Mouse (Mus musculus) heart, adult 2 months (tissue): ENCODE results near the gene Slc24a1. TPM values are rescaled to one million over a fixed set of nuclear protein-coding genes. Genes with fewer than 3 reads are reported as not detected.

Experiments
- DNase-seq, 2 experiments: peaks; one replicate each; pipeline ENCODE4 v3.0.0; 2021
- H3K27ac ChIP-seq: fragments of 200-600 bp; 2 replicates; pipeline ENCODE4 v1.8.1; 2022
- H3K27me3 ChIP-seq: fragments of 200-500 bp; 2 replicates; pipeline ENCODE4 v1.6.1; 2012; ENCODE audit warnings: mild to moderate bottlenecking, low read length, inconsistent platforms, mixed read lengths; ENCODE audit not compliant: control insufficient read depth, insufficient read depth
- H3K36me3 ChIP-seq: fragments of 200-500 bp; 2 replicates; pipeline ENCODE4 v1.6.1; 2012; ENCODE audit warnings: low read length, inconsistent platforms; ENCODE audit not compliant: control insufficient read depth, insufficient read depth
- H3K4me1 ChIP-seq: fragments of 200-500 bp; 2 replicates; pipeline ENCODE4 v1.6.1; 2011; ENCODE audit warnings: low read length; ENCODE audit not compliant: control insufficient read depth, insufficient read depth
- H3K4me3 ChIP-seq: fragments of 200-600 bp; 2 replicates; pipeline ENCODE4 v1.8.1; 2022
- H3K79me2 ChIP-seq: fragments of 200-500 bp; replicated peaks from 2 replicates; pipeline ENCODE4 v1.6.1; 2012; ENCODE audit warnings: mild to moderate bottlenecking, inconsistent platforms, low read length, moderate library complexity, mixed read lengths; ENCODE audit not compliant: control insufficient read depth, insufficient read depth
- H3K9ac ChIP-seq: fragments of 200-500 bp; 2 replicates; pipeline ENCODE4 v1.6.1; 2012; ENCODE audit warnings: low read depth, mild to moderate bottlenecking, control low read depth, inconsistent platforms, low read length, mixed read lengths
- CTCF ChIP-seq: fragments of 200-600 bp; IDR thresholded peaks from 2 replicates; pipeline ENCODE4 v1.8.1; 2022; ENCODE audit warnings: antibody characterized with exemption, mild to moderate bottlenecking, moderate library complexity
- EP300 ChIP-seq: fragments of 200-500 bp; IDR thresholded peaks from 2 replicates; pipeline ENCODE4 v1.6.1; 2011; ENCODE audit warnings: low read depth, low read length, control low read depth; ENCODE audit not compliant: insufficient read depth
- POLR2A ChIP-seq: fragments of 200-500 bp; IDR thresholded peaks from 2 replicates; pipeline ENCODE4 v1.6.1; 2011; ENCODE audit warnings: mild to moderate bottlenecking, low read depth, low read length, control low read depth; ENCODE audit not compliant: insufficient read depth
- WGBS: fragments of 180-500 bp; shearing (Covaris S2); methylation state at CpG from one replicate; pipeline ENCODE4 v1.1.7; 2018; 5-methylcytosine and 5-hydroxymethylcytosine counted together
- intact Hi-C: fragments of 180-260 bp; cut with DNase I; formaldehyde crosslinking; loops from one replicate; pipeline ENCODE4 v1.15.1; 2025
- polyA plus RNA-seq: library from polyadenylated mRNA; depleted of rRNA; stranded (reverse); fragments of >200 nt; gene quantifications from 2 replicates; pipeline ENCODE4 v1.2.3, GENCODE M21; 2012
- total RNA-seq, 2 experiments: library from RNA; stranded (reverse); gene quantifications; 2 replicates each; pipeline ENCODE4 v1.2.3; 2021

The Slc24a1 gene
- total and polyA plus RNA-seq, 3 experiments: 0.02 to 0.10 (median 0.05) TPM

DNA sequence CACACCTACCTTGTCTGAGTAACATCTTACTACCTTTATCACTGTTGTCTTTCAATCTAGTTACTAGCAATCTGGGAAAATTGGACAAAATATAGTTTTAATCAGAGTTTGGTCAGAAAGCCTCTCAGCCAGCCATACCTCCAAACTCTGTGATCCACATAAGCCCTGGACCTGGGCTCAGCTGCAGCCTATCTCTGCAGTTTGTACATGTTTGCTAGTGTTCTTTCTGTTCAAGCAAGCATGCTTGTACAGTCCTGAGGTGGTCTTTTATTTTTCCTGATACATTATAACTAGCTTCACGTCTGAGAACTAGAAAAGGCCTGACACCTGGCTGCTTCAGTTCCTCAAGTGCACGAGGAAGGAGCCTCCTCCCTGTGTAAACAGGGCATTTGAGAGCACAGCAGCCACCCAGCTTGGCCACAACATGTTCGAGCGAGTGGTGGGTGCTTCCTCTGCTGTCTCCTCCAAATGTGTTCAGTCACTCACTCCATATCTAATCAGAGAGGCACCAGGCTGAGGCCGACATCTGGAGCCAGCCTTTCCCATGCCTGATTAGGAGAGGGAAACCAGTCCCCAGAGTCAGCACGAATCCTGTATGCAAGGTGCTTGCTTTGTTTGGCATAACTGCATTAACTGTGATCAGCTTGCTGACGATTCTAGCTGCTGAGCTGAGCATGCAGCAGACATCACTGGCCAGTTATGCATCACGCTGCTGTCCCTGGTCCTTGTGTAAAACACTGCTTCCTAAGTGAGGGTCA is 33.8 kb upstream of the Slc24a1 start:
- no peak overlapping the region for H3K9ac ChIP-seq
- no peak overlapping the region for H3K27ac ChIP-seq
- TF ChIP-seq CTCF (no peak), POLR2A (no peak), EP300 (no peak)
- peaks cover under 1% of the 10 kb centered on the region; the same call in 1 of the 2 replicates for H3K36me3 ChIP-seq
- H3K4me3 ChIP-seq: no peak overlapping the region
- H3K79me2 ChIP-seq: no peaks in the 10 kb centered on the region
- H3K27me3 ChIP-seq: no peaks in the 10 kb centered on the region
- no peak for DNase-seq
- WGBS: 28% methylated on average over 8 of the region's 8 CpGs
- intact Hi-C loops: loop anchor here (10.0 kb wide), 1 partner anchor 140 kb away; no protein-coding TSS in a partner anchor
- H3K4me1 ChIP-seq: no peaks in the 10 kb centered on the region

GRCm38 (mm10) chr9:64981904-64982303 is 30.5 kb upstream of the Slc24a1 start:
- H3K9ac ChIP-seq: no peak overlapping the region
- H3K4me3 ChIP-seq: no peak overlapping the region
- no peaks in the 10 kb centered on the region for H3K79me2 ChIP-seq
- WGBS: 51% methylated on average over 1 of the region's 1 CpGs
- intact Hi-C loops: loop anchor here (10.0 kb wide), 1 partner anchor 143 kb away; no protein-coding TSS in a partner anchor
- no peak for TF ChIP-seq CTCF
- TF ChIP-seq POLR2A: no peak
- no peak for TF ChIP-seq EP300
- no peaks in the 10 kb centered on the region for H3K4me1 ChIP-seq
- DNase-seq: no peak
- peaks cover 2% of the 10 kb centered on the region; the same call in 1 of the 2 replicates for H3K36me3 ChIP-seq
- no peaks in the 10 kb centered on the region for H3K27me3 ChIP-seq
- H3K27ac ChIP-seq: no peak overlapping the region

DNA sequence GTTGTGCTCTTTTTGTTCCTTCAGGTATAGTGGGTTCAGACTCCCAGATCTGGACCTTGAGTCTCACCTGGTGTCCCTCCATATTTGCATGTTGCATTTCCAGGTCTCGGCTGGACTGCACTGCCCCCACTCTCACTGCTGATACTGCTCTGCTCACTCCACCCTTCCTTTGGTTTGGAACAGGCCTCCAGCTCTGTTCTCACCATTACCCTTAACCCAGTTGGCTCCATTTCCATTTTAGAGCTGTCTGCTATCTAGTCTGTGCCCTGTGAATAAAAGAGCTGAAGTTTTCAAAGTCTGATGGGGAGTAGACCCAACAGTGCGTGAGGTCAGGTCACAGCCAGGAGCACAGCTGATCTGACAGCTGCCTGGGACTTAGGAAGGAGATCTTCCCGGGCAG is 29.1 kb upstream of the Slc24a1 start:
- TF ChIP-seq EP300: no peak
- TF ChIP-seq POLR2A: no peak
- no peak for TF ChIP-seq CTCF
- no peak overlapping the region for H3K9ac ChIP-seq
- H3K36me3 ChIP-seq: peaks cover 2% of the 10 kb centered on the region; the same call in 1 of the 2 replicates
- no peak overlapping the region for H3K4me3 ChIP-seq
- H3K79me2 ChIP-seq: no peaks in the 10 kb centered on the region
- intact Hi-C loops: loop anchor here (10.0 kb wide), 1 partner anchor 144 kb away; no protein-coding TSS in a partner anchor
- no peaks in the 10 kb centered on the region for H3K4me1 ChIP-seq
- 43% methylated on average over 3 of the region's 3 CpGs for WGBS
- no peak for DNase-seq
- no peak overlapping the region for H3K27ac ChIP-seq
- H3K27me3 ChIP-seq: no peaks in the 10 kb centered on the region

GRCm38 (mm10) chr9:64960978-64961320 is 9.5 kb upstream of the Slc24a1 start:
- Histone ChIP-seq H3K36me3 (0 out of 2 replicates have a peak, but pooled peaks cover 6% of the 10 kb centered on the region), H3K4me3 (peak overlapping the region; percentile 97), H3K4me1 (no peaks in the 10 kb centered on the region; the same call in 1 of the 2 replicates), H3K27ac (peak overlapping the region; percentile 88), H3K9ac (peak overlapping the region; percentile 97), H3K79me2 (peaks cover 3% of the 10 kb centered on the region; the same call in 1 of the 2 replicates), H3K27me3 (no peaks in the 10 kb centered on the region)
- TF ChIP-seq POLR2A: no peak
- TF ChIP-seq EP300: no peak
- no peak for TF ChIP-seq CTCF
- intact Hi-C loops: loop anchor here (2.0 to 5.0 kb wide), 2 partner anchors 569 to 620 kb away; partner anchors contain the start of gene Dis3l
- under 1% methylated on average over 17 of the region's 17 CpGs for WGBS
- DNase-seq: no peak

DNA sequence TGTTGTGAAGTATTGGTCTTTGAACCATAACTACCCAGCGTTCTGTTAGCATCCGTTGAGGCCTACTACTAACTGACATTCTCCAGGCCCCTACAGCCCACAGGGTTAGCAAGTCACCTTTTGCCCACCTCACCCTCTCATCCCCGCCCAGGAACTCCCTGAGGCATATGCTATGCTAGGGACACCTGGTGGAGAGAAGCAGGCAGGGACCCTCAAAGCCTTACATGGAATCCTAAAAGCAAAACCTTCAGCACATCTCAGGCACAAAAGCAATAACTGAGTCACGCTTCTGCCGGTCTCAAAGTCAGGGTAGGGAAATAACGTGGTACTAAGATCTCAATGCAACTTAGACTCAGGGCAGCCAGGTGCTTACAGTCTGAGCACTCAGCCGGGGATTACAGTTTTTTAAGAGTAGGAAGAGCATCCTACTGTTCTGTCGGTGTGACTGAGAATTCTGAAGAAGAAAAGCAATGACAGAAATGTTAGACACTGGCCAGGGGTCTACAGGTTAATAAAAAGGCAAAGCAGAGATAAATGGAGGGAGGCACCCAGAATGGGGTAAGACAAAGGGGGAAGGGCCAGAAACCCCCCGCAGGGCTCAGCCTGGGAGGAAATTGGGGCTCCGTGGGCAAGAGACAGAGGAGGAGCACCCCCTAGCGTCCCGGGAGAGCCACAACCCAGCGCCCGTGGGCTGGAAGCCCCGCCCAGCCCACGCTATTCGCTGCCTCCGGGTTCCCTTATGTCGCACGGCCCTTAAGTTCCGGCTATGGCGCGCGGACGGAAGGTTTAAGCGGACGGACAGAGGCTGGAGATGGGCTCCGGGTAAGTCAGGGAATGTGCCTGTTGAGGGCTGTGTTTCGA is 8.9 kb upstream of the Slc24a1 start, which contains the start of gene Ints14:
TSS of gene Ints14 (plus strand) at position 789 of the 861 bp plus-strand sequence.
- peak; percentile 84 for TF ChIP-seq EP300
- TF ChIP-seq POLR2A: peak; percentile 81
- peak; percentile 97 for TF ChIP-seq CTCF
- peak within 1 kb of the TSS; percentile 97 for H3K4me3 ChIP-seq
- H3K79me2 ChIP-seq: peaks cover 3% of the 10 kb centered on the region; the same call in 1 of the 2 replicates
- DNase-seq: peak; percentile 95 to 99
- H3K9ac ChIP-seq: peak within 1 kb of the TSS; percentile 97
- H3K27me3 ChIP-seq: no peaks in the 10 kb centered on the region
- peak within 1 kb of the TSS; percentile 88 for H3K27ac ChIP-seq
- 8% methylated on average over 29 of the region's 29 CpGs for WGBS
- no peaks in the 10 kb centered on the region; the same call in 1 of the 2 replicates for H3K4me1 ChIP-seq
- intact Hi-C loops: loop anchor here (2.0 to 5.0 kb wide), 2 partner anchors 568 to 620 kb away; partner anchors contain the start of gene Dis3l
- 0 out of 2 replicates have a peak, but pooled peaks cover 6% of the 10 kb centered on the region for H3K36me3 ChIP-seq
